Mouse (Mus musculus): ENCODE data around the gene Pigz. TPM values are rescaled to one million over a fixed set of nuclear protein-coding genes. Genes with fewer than 3 reads are reported as not detected.
A peak's percentile ranks its signal among the peaks of the same experiment; 100 is the strongest.
"Not testable (repeated sequence)": the region's sequence is repeated elsewhere in the genome, so short reads cannot be mapped to it uniquely, and the experiment has no call there.

The Pigz gene
- polyA plus RNA-seq, 1 experiment from 2014 or later, result 0.57 TPM

DNA sequence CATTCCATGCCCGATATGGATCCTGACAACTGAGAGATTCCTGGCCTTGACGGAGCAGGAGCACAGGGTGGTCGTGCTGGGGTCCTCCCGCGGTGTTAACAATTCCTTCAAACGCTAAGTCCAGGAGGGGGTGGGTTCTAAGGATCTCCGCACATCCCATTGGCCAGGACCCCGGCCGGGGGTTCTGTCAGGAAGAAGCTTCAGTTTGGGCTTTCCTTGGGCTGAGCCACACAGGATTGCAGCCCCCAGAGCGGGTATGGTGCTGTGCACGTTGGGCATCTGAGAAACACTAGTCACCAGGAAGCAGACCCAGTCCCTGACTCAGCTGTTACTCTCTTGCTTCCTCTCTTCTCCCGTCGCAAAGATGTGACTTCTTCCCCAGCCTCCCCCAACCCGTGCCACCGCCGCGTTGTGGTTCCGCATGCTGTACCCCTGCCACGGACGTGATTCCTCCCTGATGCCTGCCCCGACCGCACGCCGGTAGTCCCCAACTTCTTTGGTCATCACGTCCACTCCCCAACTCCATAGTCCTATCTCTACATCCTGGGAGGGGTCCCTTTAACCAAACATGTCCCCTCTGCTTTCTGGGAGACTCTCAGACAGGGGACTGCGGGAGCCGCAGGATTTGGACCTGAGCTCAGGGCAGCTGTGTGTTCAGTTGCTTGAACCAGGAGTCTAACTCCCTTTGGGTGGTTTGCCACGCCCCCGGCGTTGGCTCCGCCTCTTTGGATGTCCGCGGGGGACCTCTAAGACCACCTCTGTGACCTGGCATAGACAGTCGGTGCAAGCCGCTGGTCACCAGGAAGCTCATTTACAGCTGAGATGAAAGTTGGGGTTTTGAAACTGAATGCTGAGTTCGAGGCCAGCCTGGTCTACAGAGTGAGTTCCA, 1.7 kb downstream of the Pigz start:
- no peak overlapping the region for H3K9ac ChIP-seq (ENCODE audit: low read length)
- H3K4me1 ChIP-seq (replicated peaks; ENCODE audit: control insufficient read depth, insufficient read depth, low read length), result peaks cover 11% of the 10 kb centered on the region
- peak; percentile 65 for DNase-seq (ENCODE audit: low spot score)
- peak overlapping the region; percentile 27 for H3K4me3 ChIP-seq (ENCODE audit: low read depth, low read length)
- peaks cover 46% of the 10 kb centered on the region for H3K27me3 ChIP-seq (replicated peaks; ENCODE audit: control insufficient read depth, insufficient read depth, low read length)
- no peak overlapping the region for H3K27ac ChIP-seq (ENCODE audit: low read depth)
- H3K4me2 ChIP-seq (ENCODE audit: low read length), result peak overlapping the region; percentile 49
- 6% methylated on average over 36 of the region's 36 CpGs for WGBS
- no peaks in the 10 kb centered on the region for H3K36me3 ChIP-seq (ENCODE audit: control insufficient read depth, insufficient read depth, low read length)
- H3K9me3 ChIP-seq (ENCODE audit: control insufficient read depth, low read length), result no peaks in the 10 kb centered on the region
- no peak for ATAC-seq (replicated peaks; ENCODE audit: low FRiP score, low TSS enrichment, low read depth)

DNA sequence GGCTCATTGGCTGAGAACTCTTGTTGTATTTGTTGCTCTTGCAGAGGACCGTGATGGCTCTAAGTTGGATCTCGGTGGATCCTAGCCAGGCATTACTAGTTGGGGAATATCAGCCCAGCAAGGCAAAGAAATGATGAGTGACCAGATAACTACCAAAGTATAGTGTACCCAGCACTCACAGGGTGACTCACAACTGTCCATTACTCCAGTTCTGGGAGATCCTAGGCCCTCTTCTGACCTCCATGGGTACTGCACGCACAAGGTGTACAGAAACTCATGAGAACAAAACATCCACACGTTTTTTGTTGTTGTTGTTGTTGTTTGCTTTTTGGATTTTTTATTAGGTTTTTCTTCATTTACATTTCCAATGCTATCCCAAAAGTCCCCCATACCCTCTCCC, 2.9 kb downstream of the Pigz start:
- no peak overlapping the region for H3K4me2 ChIP-seq (ENCODE audit: low read length)
- WGBS, result 86% methylated on average over 4 of the region's 4 CpGs
- no peaks in the 10 kb centered on the region for H3K9me3 ChIP-seq (ENCODE audit: control insufficient read depth, low read length)
- DNase-seq (ENCODE audit: low spot score), result no peak
- no peak for ATAC-seq (replicated peaks; ENCODE audit: low FRiP score, low TSS enrichment, low read depth)
- no peak overlapping the region for H3K27ac ChIP-seq (ENCODE audit: low read depth)
- no peaks in the 10 kb centered on the region for H3K36me3 ChIP-seq (ENCODE audit: control insufficient read depth, insufficient read depth, low read length)
- H3K9ac ChIP-seq (ENCODE audit: low read length), result no peak overlapping the region
- H3K4me1 ChIP-seq (replicated peaks; ENCODE audit: control insufficient read depth, insufficient read depth, low read length), result peaks cover 11% of the 10 kb centered on the region
- H3K27me3 ChIP-seq (replicated peaks; ENCODE audit: control insufficient read depth, insufficient read depth, low read length), result peaks cover 42% of the 10 kb centered on the region
- no peak overlapping the region for H3K4me3 ChIP-seq (ENCODE audit: low read depth, low read length)

DNA sequence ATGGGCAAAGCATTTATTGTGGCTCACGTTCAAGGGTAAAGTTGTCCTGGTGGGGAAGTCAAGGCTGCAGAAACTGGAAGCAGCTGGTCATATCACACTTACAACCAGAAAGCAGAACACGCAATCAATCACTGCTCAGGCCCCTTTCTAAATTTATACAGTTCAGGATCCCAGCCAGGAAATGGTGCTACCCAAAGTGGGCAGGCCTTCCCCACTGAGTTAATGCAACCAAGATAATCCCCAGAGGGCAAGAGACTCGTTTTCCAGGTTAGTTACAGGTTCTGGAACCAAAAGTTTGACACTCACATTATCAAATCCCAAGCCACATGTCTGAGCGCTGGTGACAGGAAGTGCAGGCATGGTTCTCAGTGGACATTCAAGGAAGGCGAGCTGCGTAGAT, 5.2 kb downstream of the Pigz start:
- WGBS, result 75% methylated on average over 6 of the region's 6 CpGs
- Histone ChIP-seq H3K27ac (ENCODE audit: low read depth) (no peak overlapping the region), H3K4me3 (ENCODE audit: low read depth, low read length) (no peak overlapping the region), H3K36me3 (ENCODE audit: control insufficient read depth, insufficient read depth, low read length) (no peaks in the 10 kb centered on the region), H3K9me3 (ENCODE audit: control insufficient read depth, low read length) (no peaks in the 10 kb centered on the region), H3K4me1 (replicated peaks; ENCODE audit: control insufficient read depth, insufficient read depth, low read length) (peaks cover 8% of the 10 kb centered on the region), H3K9ac (ENCODE audit: low read length) (no peak overlapping the region), H3K27me3 (replicated peaks; ENCODE audit: control insufficient read depth, insufficient read depth, low read length) (peaks cover 28% of the 10 kb centered on the region), H3K4me2 (ENCODE audit: low read length) (no peak overlapping the region)
- DNase-seq (ENCODE audit: low spot score) (no peak), ATAC-seq (replicated peaks; ENCODE audit: low FRiP score, low TSS enrichment, low read depth) (no peak)

DNA sequence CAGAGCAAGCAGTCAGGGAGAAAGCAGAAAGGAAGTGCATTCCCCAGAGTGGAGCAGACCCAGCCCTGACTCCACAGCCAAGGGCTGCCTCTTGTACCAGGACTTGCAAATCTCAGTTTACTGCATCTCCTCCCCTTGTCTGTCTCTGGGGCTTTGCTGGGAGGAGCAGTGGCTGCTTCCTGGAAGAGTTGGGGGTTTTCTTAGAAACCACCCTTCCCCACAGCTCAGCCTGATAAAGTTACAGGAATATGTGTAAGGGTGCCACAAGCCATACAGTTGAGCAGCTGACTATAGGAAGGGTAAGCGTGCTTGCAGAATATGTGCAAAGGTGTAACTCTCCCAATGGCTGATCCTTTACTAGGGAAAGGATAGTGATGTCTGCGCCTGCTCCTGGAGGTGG, 6.9 kb downstream of the Pigz start:
- 0 out of 2 replicates have a peak, but pooled peaks cover 4% of the 10 kb centered on the region for H3K36me3 ChIP-seq (ENCODE audit: control insufficient read depth, insufficient read depth, low read length)
- H3K4me2 ChIP-seq (ENCODE audit: low read length), result no peak overlapping the region
- no peaks in the 10 kb centered on the region for H3K4me1 ChIP-seq (replicated peaks; ENCODE audit: control insufficient read depth, insufficient read depth, low read length)
- H3K4me3 ChIP-seq (ENCODE audit: low read depth, low read length), result no peak overlapping the region
- peaks cover 11% of the 10 kb centered on the region for H3K27me3 ChIP-seq (replicated peaks; ENCODE audit: control insufficient read depth, insufficient read depth, low read length)
- 60% methylated on average over 2 of the region's 2 CpGs for WGBS
- no peak overlapping the region for H3K27ac ChIP-seq (ENCODE audit: low read depth)
- H3K9me3 ChIP-seq (ENCODE audit: control insufficient read depth, low read length), result no peaks in the 10 kb centered on the region
- DNase-seq (ENCODE audit: low spot score), result no peak
- H3K9ac ChIP-seq (ENCODE audit: low read length), result no peak overlapping the region
- ATAC-seq (replicated peaks; ENCODE audit: low FRiP score, low TSS enrichment, low read depth), result no peak

DNA sequence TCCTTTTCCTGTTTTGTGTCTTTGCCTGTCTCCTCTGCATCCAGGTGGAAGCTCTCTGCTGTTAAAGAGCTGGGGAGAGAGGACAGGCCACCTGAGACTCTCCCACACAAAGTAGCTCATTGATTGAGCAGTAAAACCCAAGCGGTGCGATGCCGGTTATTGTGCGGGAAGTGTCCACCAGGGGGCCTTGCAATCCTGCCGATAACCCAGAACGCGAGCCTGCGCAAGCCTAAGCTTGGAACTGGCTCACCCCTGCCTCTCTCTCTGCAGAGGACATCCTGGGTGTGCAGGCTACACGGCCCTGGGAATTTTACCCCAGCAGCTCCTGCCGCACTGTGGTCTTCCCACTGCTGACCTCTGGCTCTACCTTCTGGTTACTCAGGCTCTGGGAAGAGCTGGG, 10.3 kb downstream of the Pigz start:
- H3K4me3 ChIP-seq (ENCODE audit: low read depth, low read length), result no peak overlapping the region
- no peak overlapping the region for H3K4me2 ChIP-seq (ENCODE audit: low read length)
- 0 out of 2 replicates have a peak, but pooled peaks cover 8% of the 10 kb centered on the region for H3K36me3 ChIP-seq (ENCODE audit: control insufficient read depth, insufficient read depth, low read length)
- H3K9me3 ChIP-seq (ENCODE audit: control insufficient read depth, low read length), result no peaks in the 10 kb centered on the region
- DNase-seq (ENCODE audit: low spot score), result peak; percentile 90
- no peak overlapping the region for H3K27ac ChIP-seq (ENCODE audit: low read depth)
- H3K27me3 ChIP-seq (replicated peaks; ENCODE audit: control insufficient read depth, insufficient read depth, low read length), result no peaks in the 10 kb centered on the region
- peak; percentile 38; the same call in 1 of the 2 replicates for ATAC-seq (replicated peaks; ENCODE audit: low FRiP score, low TSS enrichment, low read depth)
- 3% methylated on average over 10 of the region's 10 CpGs for WGBS
- no peak overlapping the region for H3K9ac ChIP-seq (ENCODE audit: low read length)
- H3K4me1 ChIP-seq (replicated peaks; ENCODE audit: control insufficient read depth, insufficient read depth, low read length), result peaks cover 13% of the 10 kb centered on the region

DNA sequence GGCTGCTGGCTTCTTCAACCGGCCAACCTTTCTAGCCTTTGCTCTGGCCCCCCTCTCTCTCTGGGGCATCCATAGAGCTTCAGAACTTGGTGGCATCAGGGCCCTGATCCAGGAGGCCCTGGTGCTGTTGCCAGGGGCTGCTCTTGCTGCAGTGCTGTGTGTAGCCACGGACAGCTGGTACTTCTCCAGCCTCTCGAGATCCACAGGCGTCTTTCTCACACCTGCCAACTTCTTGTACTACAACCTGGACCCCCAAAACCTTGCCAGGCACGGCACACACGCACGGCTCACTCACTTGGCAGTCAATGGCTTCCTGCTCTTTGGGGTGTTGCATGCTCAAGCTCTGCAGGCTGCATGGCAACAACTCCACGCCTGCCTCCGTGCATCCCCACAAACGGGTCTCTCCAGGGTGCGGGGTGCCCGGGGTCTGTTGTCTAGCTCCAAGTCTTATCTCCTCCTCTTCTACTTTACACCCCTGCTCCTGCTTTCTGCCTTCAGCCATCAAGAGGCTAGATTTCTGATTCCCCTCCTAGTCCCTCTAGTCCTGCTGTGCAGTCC, 11.1 kb downstream of the Pigz start:
- Histone ChIP-seq H3K4me2 (ENCODE audit: low read length) (no peak overlapping the region), H3K9me3 (ENCODE audit: control insufficient read depth, low read length) (no peaks in the 10 kb centered on the region), H3K4me1 (replicated peaks; ENCODE audit: control insufficient read depth, insufficient read depth, low read length) (peaks cover 18% of the 10 kb centered on the region), H3K27ac (ENCODE audit: low read depth) (no peak overlapping the region), H3K36me3 (ENCODE audit: control insufficient read depth, insufficient read depth, low read length) (0 out of 2 replicates have a peak, but pooled peaks cover 8% of the 10 kb centered on the region), H3K27me3 (replicated peaks; ENCODE audit: control insufficient read depth, insufficient read depth, low read length) (no peaks in the 10 kb centered on the region), H3K4me3 (ENCODE audit: low read depth, low read length) (no peak overlapping the region), H3K9ac (ENCODE audit: low read length) (no peak overlapping the region)
- 90% methylated on average over 12 of the region's 12 CpGs for WGBS
- ATAC-seq (replicated peaks; ENCODE audit: low FRiP score, low TSS enrichment, low read depth) (no peak), DNase-seq (ENCODE audit: low spot score) (no peak)

DNA sequence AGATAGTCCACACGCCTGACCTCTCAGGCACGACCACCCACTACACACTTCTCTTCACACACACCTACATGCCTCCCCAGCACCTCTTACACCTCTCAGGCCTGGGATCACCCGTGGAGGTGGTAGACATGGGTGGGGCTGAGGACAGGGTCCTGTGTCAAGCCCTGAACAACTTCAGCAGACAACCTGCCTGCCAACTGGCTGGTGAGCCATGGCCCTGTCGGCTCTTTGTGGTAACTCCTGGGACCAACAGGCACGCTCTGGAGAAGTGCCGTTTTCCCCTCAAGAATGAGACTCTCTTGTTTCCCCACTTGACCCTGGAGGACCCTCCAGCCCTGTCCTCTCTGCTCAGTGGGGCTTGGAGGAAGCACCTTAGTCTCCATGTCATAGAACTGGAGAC, 11.7 kb downstream of the Pigz start:
- 89% methylated on average over 6 of the region's 6 CpGs for WGBS
- no peak overlapping the region for H3K4me2 ChIP-seq (ENCODE audit: low read length)
- no peak for ATAC-seq (replicated peaks; ENCODE audit: low FRiP score, low TSS enrichment, low read depth)

DNA sequence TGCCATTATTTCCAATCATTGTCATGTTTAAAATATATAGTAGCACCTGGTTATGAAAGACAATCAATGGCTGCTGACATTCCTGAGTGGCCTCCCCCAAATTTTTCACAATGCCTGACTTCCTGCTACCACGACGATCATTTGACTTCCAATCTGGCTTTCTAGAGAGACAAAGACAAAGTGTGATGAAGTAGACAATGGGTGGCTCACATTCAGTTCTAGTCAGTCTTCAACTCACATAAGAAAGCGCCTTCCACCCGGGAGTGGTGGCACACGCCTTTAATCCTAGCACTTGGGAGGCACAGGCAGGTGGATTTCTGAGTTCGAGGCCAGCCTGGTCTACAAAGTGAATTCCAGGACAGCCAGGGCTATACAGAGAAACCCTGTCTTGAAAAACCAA, 12.3 kb downstream of the Pigz start:
- H3K4me3 ChIP-seq (ENCODE audit: low read depth, low read length); ATAC-seq (replicated peaks; ENCODE audit: low FRiP score, low TSS enrichment, low read depth); DNase-seq (ENCODE audit: low spot score); H3K4me2 ChIP-seq (ENCODE audit: low read length); H3K9ac ChIP-seq (ENCODE audit: low read length); H3K27ac ChIP-seq (ENCODE audit: low read depth); H3K27me3 ChIP-seq (replicated peaks; ENCODE audit: control insufficient read depth, insufficient read depth, low read length); H3K9me3 ChIP-seq (ENCODE audit: control insufficient read depth, low read length): not testable (repeated sequence)
- H3K36me3 ChIP-seq (ENCODE audit: control insufficient read depth, insufficient read depth, low read length), result peaks cover 12% of the 10 kb centered on the region; the same call in 1 of the 2 replicates
- peaks cover 18% of the 10 kb centered on the region for H3K4me1 ChIP-seq (replicated peaks; ENCODE audit: control insufficient read depth, insufficient read depth, low read length)
- WGBS, result 86% methylated on average over 6 of the region's 6 CpGs

More for the DNA sequence above, 11.7 kb downstream of the Pigz start:
- Histone ChIP-seq H3K9me3 (ENCODE audit: control insufficient read depth, low read length) (no peaks in the 10 kb centered on the region), H3K4me1 (replicated peaks; ENCODE audit: control insufficient read depth, insufficient read depth, low read length) (peaks cover 18% of the 10 kb centered on the region), H3K27me3 (replicated peaks; ENCODE audit: control insufficient read depth, insufficient read depth, low read length) (no peaks in the 10 kb centered on the region), H3K36me3 (ENCODE audit: control insufficient read depth, insufficient read depth, low read length) (peaks cover 11% of the 10 kb centered on the region; the same call in 1 of the 2 replicates), H3K9ac (ENCODE audit: low read length) (no peak overlapping the region), H3K27ac (ENCODE audit: low read depth) (no peak overlapping the region), H3K4me3 (ENCODE audit: low read depth, low read length) (no peak overlapping the region)
- DNase-seq (ENCODE audit: low spot score), result no peak

All from intestine, embryonic 14.5 days (tissue).